Mouse (Mus musculus): ENCODE measurements around the gene Nova2. TPM values are rescaled to one million over a fixed set of nuclear protein-coding genes. Genes with fewer than 3 reads are reported as not detected.

Gene Nova2
- total RNA-seq, 2 experiments from 2014 or later: not detected

DNA sequence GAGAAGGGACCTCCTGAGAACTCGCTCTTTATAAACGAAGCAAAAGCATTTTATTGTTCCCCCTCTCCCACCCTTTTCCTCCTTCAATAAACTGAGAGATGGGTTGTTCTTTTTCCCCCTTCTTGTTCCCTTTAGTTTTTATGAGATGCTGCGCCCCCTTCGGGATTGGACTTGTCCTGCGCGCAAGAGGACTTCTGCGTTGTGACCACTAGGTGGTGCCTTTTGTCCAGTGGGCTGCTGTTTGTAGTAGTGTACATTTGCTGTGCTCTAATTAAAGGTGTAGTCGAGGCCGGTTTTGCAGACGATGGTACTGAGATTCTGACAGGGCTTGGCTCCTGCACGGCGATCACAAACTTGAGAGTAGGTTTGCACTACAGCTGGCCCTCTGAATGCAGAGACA, 80.8 kb downstream of the Nova2 start:
- peak; percentile 54 for ATAC-seq (replicated peaks; ENCODE audit: poor library complexity)

DNA sequence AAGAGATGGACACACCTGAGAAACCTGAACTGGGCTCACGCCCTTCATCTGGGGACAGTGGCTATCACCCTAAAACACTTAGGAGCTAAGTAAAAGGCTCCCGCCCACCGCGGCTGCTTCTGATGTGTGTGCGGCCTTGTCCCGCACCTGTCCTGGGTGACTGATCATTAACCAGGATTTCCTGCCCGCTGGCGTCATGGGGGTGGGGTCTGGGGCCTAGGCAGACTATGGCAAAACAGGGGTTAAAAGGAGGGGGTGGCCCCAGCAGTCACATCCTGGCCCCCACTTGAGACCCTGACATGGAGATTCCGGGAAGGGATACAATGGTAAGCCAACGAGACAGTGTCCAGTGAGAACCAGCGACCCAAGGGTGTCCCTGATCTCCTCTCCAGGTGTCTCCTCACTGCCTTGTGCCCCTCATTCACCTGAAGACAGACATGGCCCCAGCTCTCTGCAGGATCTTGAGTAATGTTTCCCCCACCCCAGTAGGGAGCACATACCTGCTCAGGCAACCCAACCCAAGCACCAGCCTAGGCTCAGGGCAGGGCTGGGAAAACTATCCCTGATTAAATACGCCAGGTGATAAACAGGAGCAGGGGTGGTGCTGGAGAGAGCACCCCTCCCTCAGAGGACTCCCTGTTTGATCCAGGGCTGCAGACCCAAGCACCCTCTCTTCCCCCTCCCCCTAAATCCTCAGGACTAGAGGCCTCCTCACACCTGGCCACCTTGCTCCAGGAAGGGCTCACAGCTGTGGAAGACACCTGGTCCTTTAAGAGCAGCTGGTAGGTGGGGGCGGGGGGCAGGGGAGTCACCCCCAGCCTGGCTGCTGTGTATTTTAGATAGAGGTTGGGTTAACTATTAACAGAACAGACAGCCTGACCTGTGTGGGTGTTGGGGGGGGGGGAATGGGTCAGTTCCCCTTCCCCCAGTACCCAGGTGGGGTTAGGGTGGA, 81.6 kb downstream of the Nova2 start:
- ATAC-seq (replicated peaks; ENCODE audit: poor library complexity): no peak

DNA sequence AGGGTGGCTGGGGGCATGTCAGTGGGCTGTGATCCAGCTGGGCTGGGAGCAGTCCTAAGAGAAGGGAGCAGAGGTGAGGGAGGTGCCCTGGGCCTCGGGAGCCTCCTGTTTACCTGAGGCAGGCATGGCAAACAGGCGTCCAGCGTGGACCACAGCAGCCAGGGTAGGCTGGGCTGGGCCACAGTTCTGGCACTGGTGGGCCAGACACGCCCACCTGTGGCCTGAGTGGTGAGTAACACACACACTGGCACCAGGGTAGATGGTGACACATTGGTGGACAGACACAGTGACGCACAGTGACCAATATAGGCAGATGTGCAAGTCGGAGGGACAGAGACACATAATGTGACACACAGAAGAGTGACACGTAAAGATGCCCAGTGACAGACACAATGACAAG, 84.9 kb downstream of the Nova2 start:
- no peak for ATAC-seq (replicated peaks; ENCODE audit: poor library complexity)

DNA sequence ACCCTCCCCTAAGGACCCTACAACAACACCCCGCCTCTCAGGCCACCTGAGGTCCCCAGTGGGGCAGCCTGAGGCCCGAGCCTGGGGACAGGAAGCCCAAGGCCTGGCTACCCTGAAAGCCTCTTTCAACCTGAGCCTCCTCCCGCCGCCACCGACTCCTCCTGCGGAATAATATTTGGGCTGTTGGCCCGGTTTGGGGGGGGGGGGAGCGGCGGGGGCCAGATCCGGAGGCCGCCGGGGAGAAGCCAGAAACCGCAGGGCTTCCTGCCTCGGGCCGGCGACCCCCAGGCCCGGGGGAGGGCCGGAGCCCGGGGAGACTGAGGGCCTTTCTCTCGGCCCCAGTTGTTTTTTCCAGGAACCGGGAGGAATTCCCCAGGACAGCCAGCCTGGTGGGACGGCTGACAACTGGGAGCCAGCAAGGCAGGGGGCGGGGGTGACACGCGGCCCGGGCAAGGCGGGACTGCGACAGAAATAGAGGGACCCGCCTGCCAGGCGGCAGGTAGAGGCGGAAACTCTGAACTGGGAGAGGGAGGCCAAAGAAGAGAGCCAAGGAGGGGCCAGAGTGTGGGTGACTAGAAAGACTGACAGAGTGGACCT, 86.4 kb downstream of the Nova2 start:
- peak; percentile 45 for ATAC-seq (replicated peaks; ENCODE audit: poor library complexity)

DNA sequence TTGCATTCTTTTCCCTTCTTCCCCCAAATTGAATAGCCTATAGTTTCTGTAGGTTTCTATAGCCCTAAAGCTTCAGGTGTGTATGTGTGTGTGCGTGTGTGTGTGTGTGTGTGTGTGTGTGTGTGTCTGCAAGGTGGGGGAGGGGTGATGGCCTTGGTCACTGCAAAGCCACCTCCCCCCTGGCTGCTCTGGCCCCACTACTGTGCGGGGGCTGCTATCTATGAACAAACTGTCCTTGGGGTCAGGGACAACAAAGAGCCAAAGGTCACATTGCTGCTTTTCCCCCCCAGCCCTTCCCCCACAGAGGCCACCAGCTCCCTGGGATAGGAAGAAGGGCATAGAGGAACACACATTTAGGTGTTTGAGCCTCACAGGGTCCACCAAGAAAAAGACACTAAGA, 87.2 kb downstream of the Nova2 start:
- no peak for ATAC-seq (replicated peaks; ENCODE audit: poor library complexity)

DNA sequence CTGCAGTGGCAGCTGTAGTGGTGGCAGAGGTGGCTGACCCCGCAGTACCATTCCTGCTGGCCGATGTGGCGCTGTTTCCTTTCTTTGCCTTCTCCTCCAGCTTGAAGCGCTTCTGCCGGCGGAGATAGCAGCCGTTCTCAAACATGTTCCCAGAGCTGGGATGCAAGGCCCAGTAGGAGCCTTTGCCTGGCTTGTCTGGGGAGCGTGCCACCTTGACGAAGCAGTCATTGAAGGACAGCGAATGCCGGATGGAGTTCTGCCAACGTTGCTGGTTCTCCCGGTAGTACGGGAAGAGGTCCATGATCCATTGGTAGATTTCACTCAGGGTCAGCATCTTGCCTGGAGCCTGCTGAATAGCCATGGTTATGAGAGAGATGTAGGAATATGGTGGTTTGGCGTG, 88.8 kb downstream of the Nova2 start:
- no peak for ATAC-seq (replicated peaks; ENCODE audit: poor library complexity)

Other genes starting within 250 kb of the Nova2 start
- gene Psg20, start 239.7 kb upstream of the Nova2 start, total RNA-seq (2015): not detected in 2 replicates
- gene Psg20, start 239.7 kb upstream of the Nova2 start, total RNA-seq (2017): not detected in 2 replicates
- gene Psg22, start 207.8 kb upstream of the Nova2 start, total RNA-seq (2015): not detected in 2 replicates
- not detected in 2 replicates for gene Psg22, start 207.8 kb upstream of the Nova2 start, total RNA-seq (2017)
- not detected in 2 replicates for gene Psg19, start 127.4 kb upstream of the Nova2 start, total RNA-seq (2015)
- gene Psg19, start 127.4 kb upstream of the Nova2 start, total RNA-seq (2017): not detected in 2 replicates
- not detected in 2 replicates for gene Psg17, start 104.3 kb upstream of the Nova2 start, total RNA-seq (2015)
- gene Psg17, start 104.3 kb upstream of the Nova2 start, total RNA-seq (2017): not detected in 2 replicates
- gene Mill2, start 85.9 kb upstream of the Nova2 start, total RNA-seq (2015): 0.15 and 0.44 TPM in 2 replicates
- gene Mill2, start 85.9 kb upstream of the Nova2 start, total RNA-seq (2017): 0.75 TPM in 1 of 2 replicates, not detected in the other
- gene Pglyrp1, start 54.6 kb upstream of the Nova2 start, total RNA-seq (2015): 264 and 265 TPM in 2 replicates
- 31.3 and 35.6 TPM in 2 replicates for gene Pglyrp1, start 54.6 kb upstream of the Nova2 start, total RNA-seq (2017)
- gene Ccdc61, start 15.5 kb upstream of the Nova2 start, total RNA-seq (2015): 11.9 and 14.1 TPM in 2 replicates
- 11.3 and 17.0 TPM in 2 replicates for gene Ccdc61, start 15.5 kb upstream of the Nova2 start, total RNA-seq (2017)
- gene Nanos2, start 61.5 kb downstream of the Nova2 start, total RNA-seq (2015): not detected in 2 replicates
- not detected in 2 replicates for gene Nanos2, start 61.5 kb downstream of the Nova2 start, total RNA-seq (2017)
- gene Mypop, start 65.4 kb downstream of the Nova2 start, total RNA-seq (2015): 0.17 TPM in 1 of 2 replicates, not detected in the other
- not detected in 2 replicates for gene Mypop, start 65.4 kb downstream of the Nova2 start, total RNA-seq (2017)
- 16.4 and 16.8 TPM in 2 replicates for gene Irf2bp1, start 78.2 kb downstream of the Nova2 start, total RNA-seq (2015)
- 12.5 and 13.1 TPM in 2 replicates for gene Irf2bp1, start 78.2 kb downstream of the Nova2 start, total RNA-seq (2017)
- not detected in 2 replicates for gene Foxa3, start 97.7 kb downstream of the Nova2 start, total RNA-seq (2015)
- gene Foxa3, start 97.7 kb downstream of the Nova2 start, total RNA-seq (2017): not detected in 2 replicates
- gene Sympk, start 98.5 kb downstream of the Nova2 start, total RNA-seq (2015): 58.1 and 74.7 TPM in 2 replicates
- 44.9 and 48.6 TPM in 2 replicates for gene Sympk, start 98.5 kb downstream of the Nova2 start, total RNA-seq (2017)
- not detected in 2 replicates for gene Rsph6a, start 128.8 kb downstream of the Nova2 start, total RNA-seq (2015)
- gene Rsph6a, start 128.8 kb downstream of the Nova2 start, total RNA-seq (2017): 0.61 TPM in 1 of 2 replicates, not detected in the other
- gene Dmwd, start 150.3 kb downstream of the Nova2 start, total RNA-seq (2015): 4.4 and 5.5 TPM in 2 replicates
- gene Dmwd, start 150.3 kb downstream of the Nova2 start, total RNA-seq (2017): 1.5 and 2.3 TPM in 2 replicates
- gene Dmpk, start 158.0 kb downstream of the Nova2 start, total RNA-seq (2015): 0.78 and 1.9 TPM in 2 replicates
- 0.84 TPM in 1 of 2 replicates, not detected in the other for gene Dmpk, start 158.0 kb downstream of the Nova2 start, total RNA-seq (2017)
- gene Six5, start 168.7 kb downstream of the Nova2 start, total RNA-seq (2015): 2.8 and 3.9 TPM in 2 replicates
- 2.3 and 2.4 TPM in 2 replicates for gene Six5, start 168.7 kb downstream of the Nova2 start, total RNA-seq (2017)
- gene Gm4969, start 192.5 kb downstream of the Nova2 start, total RNA-seq (2015): 0.24 and 0.57 TPM in 2 replicates
- gene Gm4969, start 192.5 kb downstream of the Nova2 start, total RNA-seq (2017): 0.03 and 0.42 TPM in 2 replicates
- gene Fbxo46, start 194.0 kb downstream of the Nova2 start, total RNA-seq (2015): 2.0 and 2.1 TPM in 2 replicates
- gene Fbxo46, start 194.0 kb downstream of the Nova2 start, total RNA-seq (2017): 4.2 and 5.0 TPM in 2 replicates
- 6.5 and 6.9 TPM in 2 replicates for gene Qpctl, start 223.4 kb downstream of the Nova2 start, total RNA-seq (2015)
- 3.4 and 5.6 TPM in 2 replicates for gene Qpctl, start 223.4 kb downstream of the Nova2 start, total RNA-seq (2017)
- 106 and 117 TPM in 2 replicates for gene Snrpd2, start 223.8 kb downstream of the Nova2 start, total RNA-seq (2015)
- gene Snrpd2, start 223.8 kb downstream of the Nova2 start, total RNA-seq (2017): 78.6 and 83.9 TPM in 2 replicates
- not detected in 2 replicates for gene Gipr, start 240.2 kb downstream of the Nova2 start, total RNA-seq (2015)
- gene Gipr, start 240.2 kb downstream of the Nova2 start, total RNA-seq (2017): not detected in 2 replicates